Mouse (Mus musculus): Measurements from ENCODE around the gene Ube2g2. TPM values are rescaled to one million over a fixed set of nuclear protein-coding genes. Genes with fewer than 3 reads are reported as not detected.

Gene Ube2g2
- polyA plus RNA-seq, 1 experiment from 2014 or later, result 44.0 TPM

- H3K4me1 ChIP-seq (ENCODE audit: control insufficient read depth, insufficient read depth, low read length), result no peaks in the 10 kb centered on the region
- H3K36me3 ChIP-seq (ENCODE audit: control insufficient read depth, insufficient read depth, low read length), result peaks cover 34% of the 10 kb centered on the region
- H3K9ac ChIP-seq (replicated peaks; ENCODE audit: low read depth, low read length), result no peak overlapping the region
- H3K4me2 ChIP-seq (ENCODE audit: low read depth, low read length), result no peak overlapping the region
- H3K4me3 ChIP-seq (ENCODE audit: low read depth, low read length), result no peak overlapping the region
- H3K27me3 ChIP-seq (ENCODE audit: control insufficient read depth, insufficient read depth, low read length), result no peaks in the 10 kb centered on the region
- no peak overlapping the region for H3K27ac ChIP-seq (ENCODE audit: low read depth, low read length)
- H3K9me3 ChIP-seq (ENCODE audit: control insufficient read depth, low read length), result no peaks in the 10 kb centered on the region
- WGBS, result 95% methylated on average over 8 of the region's 8 CpGs
- ATAC-seq (ENCODE audit: low read depth), result no peak
Observed at GRCm38 (mm10) chr10:77615647-77616046, 6.4 kb upstream of the Ube2g2 start.

GRCm38 (mm10) chr10:77616166-77616565 is 5.9 kb upstream of the Ube2g2 start:
- WGBS, result 96% methylated on average over 9 of the region's 9 CpGs
- no peak for ATAC-seq (ENCODE audit: low read depth)
- no peak overlapping the region for H3K4me3 ChIP-seq (ENCODE audit: low read depth, low read length)

GRCm38 (mm10) chr10:77616926-77617325 is 5.1 kb upstream of the Ube2g2 start:
- no peak overlapping the region for H3K4me2 ChIP-seq (ENCODE audit: low read depth, low read length)
- no peak overlapping the region for H3K4me3 ChIP-seq (ENCODE audit: low read depth, low read length)
- no peaks in the 10 kb centered on the region for H3K27me3 ChIP-seq (ENCODE audit: control insufficient read depth, insufficient read depth, low read length)
- peaks cover 28% of the 10 kb centered on the region for H3K36me3 ChIP-seq (ENCODE audit: control insufficient read depth, insufficient read depth, low read length)
- WGBS, result 96% methylated on average over 7 of the region's 7 CpGs
- H3K4me1 ChIP-seq (ENCODE audit: control insufficient read depth, insufficient read depth, low read length), result peaks cover 6% of the 10 kb centered on the region; the same call in 1 of the 2 replicates
- H3K9ac ChIP-seq (replicated peaks; ENCODE audit: low read depth, low read length), result no peak overlapping the region
- no peak for ATAC-seq (ENCODE audit: low read depth)
- H3K27ac ChIP-seq (ENCODE audit: low read depth, low read length), result no peak overlapping the region
- no peaks in the 10 kb centered on the region for H3K9me3 ChIP-seq (ENCODE audit: control insufficient read depth, low read length)

More at GRCm38 (mm10) chr10:77616166-77616565, 5.9 kb upstream of the Ube2g2 start:
- H3K9ac ChIP-seq (replicated peaks; ENCODE audit: low read depth, low read length), result no peak overlapping the region
- H3K27me3 ChIP-seq (ENCODE audit: control insufficient read depth, insufficient read depth, low read length), result no peaks in the 10 kb centered on the region
- H3K27ac ChIP-seq (ENCODE audit: low read depth, low read length), result no peak overlapping the region
- H3K4me2 ChIP-seq (ENCODE audit: low read depth, low read length), result no peak overlapping the region
- H3K9me3 ChIP-seq (ENCODE audit: control insufficient read depth, low read length), result no peaks in the 10 kb centered on the region
- H3K36me3 ChIP-seq (ENCODE audit: control insufficient read depth, insufficient read depth, low read length), result peaks cover 31% of the 10 kb centered on the region
- H3K4me1 ChIP-seq (ENCODE audit: control insufficient read depth, insufficient read depth, low read length), result no peaks in the 10 kb centered on the region

- H3K9me3 ChIP-seq (ENCODE audit: control insufficient read depth, low read length), result no peaks in the 10 kb centered on the region
- H3K9ac ChIP-seq (replicated peaks; ENCODE audit: low read depth, low read length), result peak overlapping the region; percentile 95
- H3K4me1 ChIP-seq (ENCODE audit: control insufficient read depth, insufficient read depth, low read length), result peaks cover 28% of the 10 kb centered on the region; the same call in 1 of the 2 replicates
- H3K4me3 ChIP-seq (ENCODE audit: low read depth, low read length), result peak overlapping the region; percentile 97
- H3K36me3 ChIP-seq (ENCODE audit: control insufficient read depth, insufficient read depth, low read length), result peaks cover 8% of the 10 kb centered on the region; the same call in 1 of the 2 replicates
- peak overlapping the region; percentile 58 for H3K4me2 ChIP-seq (ENCODE audit: low read depth, low read length)
- no peak for ATAC-seq (ENCODE audit: low read depth)
- no peaks in the 10 kb centered on the region for H3K27me3 ChIP-seq (ENCODE audit: control insufficient read depth, insufficient read depth, low read length)
- peak overlapping the region; percentile 93 for H3K27ac ChIP-seq (ENCODE audit: low read depth, low read length)
- WGBS, result 78% methylated on average over 8 of the region's 8 CpGs
Observed at GRCm38 (mm10) chr10:77621546-77621945, 529 bp upstream of the Ube2g2 start.

GRCm38 (mm10) chr10:77623069-77623492 is 1.0 kb downstream of the Ube2g2 start:
- no peaks in the 10 kb centered on the region; the same call in 1 of the 2 replicates for H3K36me3 ChIP-seq (ENCODE audit: control insufficient read depth, insufficient read depth, low read length)
- 3% methylated on average over 8 of the region's 8 CpGs for WGBS
- peak overlapping the region; percentile 95 for H3K9ac ChIP-seq (replicated peaks; ENCODE audit: low read depth, low read length)
- H3K4me3 ChIP-seq (ENCODE audit: low read depth, low read length), result peak overlapping the region; percentile 97
- peak overlapping the region; percentile 58 for H3K4me2 ChIP-seq (ENCODE audit: low read depth, low read length)
- ATAC-seq (ENCODE audit: low read depth), result peak; percentile 21; the same call in 1 of the 2 replicates
- no peak overlapping the region for H3K27ac ChIP-seq (ENCODE audit: low read depth, low read length)
- H3K27me3 ChIP-seq (ENCODE audit: control insufficient read depth, insufficient read depth, low read length), result no peaks in the 10 kb centered on the region
- peaks cover 28% of the 10 kb centered on the region; the same call in 1 of the 2 replicates for H3K4me1 ChIP-seq (ENCODE audit: control insufficient read depth, insufficient read depth, low read length)
- H3K9me3 ChIP-seq (ENCODE audit: control insufficient read depth, low read length), result no peaks in the 10 kb centered on the region

GRCm38 (mm10) chr10:77623639-77624400 is 1.7 kb downstream of the Ube2g2 start:
- peak overlapping the region; percentile 7; the same call in 1 of the 2 replicates for H3K9ac ChIP-seq (replicated peaks; ENCODE audit: low read depth, low read length)
- peak overlapping the region; percentile 97; the same call in 1 of the 2 replicates for H3K4me3 ChIP-seq (ENCODE audit: low read depth, low read length)
- H3K27me3 ChIP-seq (ENCODE audit: control insufficient read depth, insufficient read depth, low read length), result no peaks in the 10 kb centered on the region
- 93% methylated on average over 10 of the region's 10 CpGs for WGBS
- H3K4me1 ChIP-seq (ENCODE audit: control insufficient read depth, insufficient read depth, low read length), result peaks cover 28% of the 10 kb centered on the region; the same call in 1 of the 2 replicates
- no peak overlapping the region for H3K27ac ChIP-seq (ENCODE audit: low read depth, low read length)
- peak overlapping the region; percentile 58; the same call in 1 of the 2 replicates for H3K4me2 ChIP-seq (ENCODE audit: low read depth, low read length)
- ATAC-seq (ENCODE audit: low read depth), result no peak
- no peaks in the 10 kb centered on the region for H3K36me3 ChIP-seq (ENCODE audit: control insufficient read depth, insufficient read depth, low read length)
- H3K9me3 ChIP-seq (ENCODE audit: control insufficient read depth, low read length), result no peaks in the 10 kb centered on the region

GRCm38 (mm10) chr10:77624570-77624995 is 2.5 kb downstream of the Ube2g2 start:
- no peaks in the 10 kb centered on the region for H3K9me3 ChIP-seq (ENCODE audit: control insufficient read depth, low read length)
- H3K27me3 ChIP-seq (ENCODE audit: control insufficient read depth, insufficient read depth, low read length), result no peaks in the 10 kb centered on the region
- no peak overlapping the region; the same call in 1 of the 2 replicates for H3K4me2 ChIP-seq (ENCODE audit: low read depth, low read length)
- H3K4me1 ChIP-seq (ENCODE audit: control insufficient read depth, insufficient read depth, low read length), result peaks cover 28% of the 10 kb centered on the region; the same call in 1 of the 2 replicates
- no peak for ATAC-seq (ENCODE audit: low read depth)
- H3K27ac ChIP-seq (ENCODE audit: low read depth, low read length), result no peak overlapping the region
- WGBS, result 80% methylated on average over 7 of the region's 7 CpGs
- no peak overlapping the region for H3K4me3 ChIP-seq (ENCODE audit: low read depth, low read length)
- no peak overlapping the region; the same call in 1 of the 2 replicates for H3K9ac ChIP-seq (replicated peaks; ENCODE audit: low read depth, low read length)
- no peaks in the 10 kb centered on the region for H3K36me3 ChIP-seq (ENCODE audit: control insufficient read depth, insufficient read depth, low read length)

- 84% methylated on average over 7 of the region's 7 CpGs for WGBS
- H3K4me1 ChIP-seq (ENCODE audit: control insufficient read depth, insufficient read depth, low read length), result peaks cover 28% of the 10 kb centered on the region; the same call in 1 of the 2 replicates
- no peak overlapping the region for H3K4me2 ChIP-seq (ENCODE audit: low read depth, low read length)
- no peak overlapping the region for H3K27ac ChIP-seq (ENCODE audit: low read depth, low read length)
- no peak for ATAC-seq (ENCODE audit: low read depth)
- H3K36me3 ChIP-seq (ENCODE audit: control insufficient read depth, insufficient read depth, low read length), result no peaks in the 10 kb centered on the region
- no peak overlapping the region for H3K4me3 ChIP-seq (ENCODE audit: low read depth, low read length)
- no peaks in the 10 kb centered on the region for H3K9me3 ChIP-seq (ENCODE audit: control insufficient read depth, low read length)
- no peak overlapping the region for H3K9ac ChIP-seq (replicated peaks; ENCODE audit: low read depth, low read length)
- H3K27me3 ChIP-seq (ENCODE audit: control insufficient read depth, insufficient read depth, low read length), result no peaks in the 10 kb centered on the region
Observed at GRCm38 (mm10) chr10:77626036-77626435, 4.0 kb downstream of the Ube2g2 start.

GRCm38 (mm10) chr10:77626591-77626990 is 4.5 kb downstream of the Ube2g2 start:
- 0 out of 2 replicates have a peak, but pooled peaks cover 5% of the 10 kb centered on the region for H3K36me3 ChIP-seq (ENCODE audit: control insufficient read depth, insufficient read depth, low read length)
- H3K4me2 ChIP-seq (ENCODE audit: low read depth, low read length), result no peak overlapping the region
- no peak overlapping the region for H3K4me3 ChIP-seq (ENCODE audit: low read depth, low read length)
- no peak overlapping the region for H3K9ac ChIP-seq (replicated peaks; ENCODE audit: low read depth, low read length)
- 69% methylated on average over 7 of the region's 7 CpGs for WGBS
- H3K9me3 ChIP-seq (ENCODE audit: control insufficient read depth, low read length), result no peaks in the 10 kb centered on the region
- peaks cover 25% of the 10 kb centered on the region; the same call in 1 of the 2 replicates for H3K4me1 ChIP-seq (ENCODE audit: control insufficient read depth, insufficient read depth, low read length)
- no peaks in the 10 kb centered on the region for H3K27me3 ChIP-seq (ENCODE audit: control insufficient read depth, insufficient read depth, low read length)
- ATAC-seq (ENCODE audit: low read depth), result no peak
- H3K27ac ChIP-seq (ENCODE audit: low read depth, low read length), result no peak overlapping the region
